Mouse (Mus musculus) lung, postnatal 4 days (tissue): ENCODE measurements at regions not wholly inside any gene's neighbourhood (a gene's known extent, or its start where the extent isn't known, plus 50 kb on each side); places are given as distances from the start of the nearest gene placed in this dataset.
A peak's percentile ranks its signal among the peaks of the same experiment; 100 is the strongest.

ENCODE experiments used
- DNase-seq, 2 experiments: peaks; one replicate each; pipeline ENCODE4 v3.0.0; 2021

GRCm38 (mm10) chr16:24254590-24254989, 138.7 kb upstream of the Lpp start:
- no peak for DNase-seq

- DNase-seq, result no peak
These were observed 139.2 kb upstream of the Lpp start for GRCm38 (mm10) chr16:24254143-24254542.

- DNase-seq, result no peak
These were observed 146.0 kb upstream of the Lpp start for GRCm38 (mm10) chr16:24247291-24247690.

- DNase-seq, result peak; percentile 42 to 65
These were observed 155.2 kb upstream of the Lpp start for GRCm38 (mm10) chr16:24238075-24238555.

GRCm38 (mm10) chr16:24237425-24237824, 155.9 kb upstream of the Lpp start:
- DNase-seq, result no peak

GRCm38 (mm10) chr16:24237013-24237412, 156.3 kb upstream of the Lpp start:
- DNase-seq, result no peak

GRCm38 (mm10) chr16:24236511-24236910, 156.8 kb upstream of the Lpp start:
- no peak for DNase-seq

- peak; percentile 31 to 35 for DNase-seq
These were observed 158.5 kb upstream of the Lpp start for GRCm38 (mm10) chr16:24234795-24235194.

- no peak for DNase-seq
These were observed 161.2 kb upstream of the Lpp start for GRCm38 (mm10) chr16:24232001-24232530.

- DNase-seq, result no peak
These were observed 161.8 kb upstream of the Lpp start for GRCm38 (mm10) chr16:24231506-24231905.

- DNase-seq, result no peak
These were observed 164.2 kb upstream of the Lpp start for GRCm38 (mm10) chr16:24229002-24229607.

- no peak for DNase-seq
These were observed 167.4 kb upstream of the Lpp start for GRCm38 (mm10) chr16:24225897-24226296.

- DNase-seq, result no peak
These were observed 168.2 kb upstream of the Lpp start for GRCm38 (mm10) chr16:24225090-24225489.

GRCm38 (mm10) chr16:24223901-24224300, 169.4 kb upstream of the Lpp start:
- no peak for DNase-seq

GRCm38 (mm10) chr16:24223527-24223880, 169.8 kb upstream of the Lpp start:
- no peak for DNase-seq

- DNase-seq, result no peak
These were observed 170.4 kb upstream of the Lpp start for GRCm38 (mm10) chr16:24222759-24223526.

- DNase-seq, result no peak
These were observed 171.3 kb upstream of the Lpp start for GRCm38 (mm10) chr16:24221992-24222391.

GRCm38 (mm10) chr16:24220613-24221012, 172.7 kb upstream of the Lpp start:
- no peak for DNase-seq

- no peak for DNase-seq
These were observed 173.6 kb upstream of the Lpp start for GRCm38 (mm10) chr16:24219691-24220090.

- DNase-seq, result no peak
These were observed 174.5 kb upstream of the Lpp start for GRCm38 (mm10) chr16:24218850-24219185.

- no peak for DNase-seq
These were observed 175.0 kb upstream of the Lpp start for GRCm38 (mm10) chr16:24218162-24218849.

- DNase-seq, result no peak
These were observed 176.5 kb upstream of the Lpp start for GRCm38 (mm10) chr16:24216828-24217227.

- no peak for DNase-seq
These were observed 178.0 kb upstream of the Lpp start for GRCm38 (mm10) chr16:24215353-24215752.

GRCm38 (mm10) chr16:24213577-24213976, 179.7 kb upstream of the Lpp start:
- DNase-seq, result no peak
